Mouse (Mus musculus): Measurements from ENCODE around the gene Eno2. TPM values are rescaled to one million over a fixed set of nuclear protein-coding genes. Genes with fewer than 3 reads are reported as not detected.

The Eno2 gene
- polyA plus RNA-seq, 1 experiment: 5.8 TPM

GRCm38 (mm10) chr6:124789519-124789918, 20.0 kb upstream of the Eno2 start:
- no peak overlapping the region for H3K4me3 ChIP-seq (replicated peaks)
- H3K27me3 ChIP-seq (replicated peaks): peaks cover 4% of the 10 kb centered on the region
- no peaks in the 10 kb centered on the region for H3K36me3 ChIP-seq (replicated peaks; ENCODE audit: low read length)
- TF ChIP-seq FLI1 (IDR thresholded peaks at IDR 0.05; ENCODE audit: low read length) (no peak), GATA1 (IDR thresholded peaks at IDR 0.05; ENCODE audit: borderline replicate concordance, low read length) (no peak)
- no peaks in the 10 kb centered on the region for H3K9me3 ChIP-seq
- peaks cover 6% of the 10 kb centered on the region for H3K4me1 ChIP-seq

GRCm38 (mm10) chr6:124787722-124788121, 18.2 kb upstream of the Eno2 start:
- Histone ChIP-seq H3K4me1 (peaks cover 8% of the 10 kb centered on the region), H3K36me3 (replicated peaks; ENCODE audit: low read length) (no peaks in the 10 kb centered on the region), H3K4me3 (replicated peaks) (no peak overlapping the region), H3K9me3 (no peaks in the 10 kb centered on the region), H3K27me3 (replicated peaks) (peaks cover 2% of the 10 kb centered on the region)
- TF ChIP-seq FLI1 (IDR thresholded peaks at IDR 0.05; ENCODE audit: low read length) (no peak), GATA1 (IDR thresholded peaks at IDR 0.05; ENCODE audit: borderline replicate concordance, low read length) (no peak)

- no peak for TF ChIP-seq GATA1 (IDR thresholded peaks at IDR 0.05; ENCODE audit: borderline replicate concordance, low read length)
- TF ChIP-seq FLI1 (IDR thresholded peaks at IDR 0.05; ENCODE audit: low read length): no peak
- no peaks in the 10 kb centered on the region for H3K9me3 ChIP-seq
- H3K36me3 ChIP-seq (replicated peaks; ENCODE audit: low read length): no peaks in the 10 kb centered on the region
- H3K27me3 ChIP-seq (replicated peaks): no peaks in the 10 kb centered on the region
- H3K4me3 ChIP-seq (replicated peaks): peak overlapping the region; percentile 38
- peaks cover 13% of the 10 kb centered on the region for H3K4me1 ChIP-seq
Observed at GRCm38 (mm10) chr6:124786756-124787420, 17.4 kb upstream of the Eno2 start.

DNA sequence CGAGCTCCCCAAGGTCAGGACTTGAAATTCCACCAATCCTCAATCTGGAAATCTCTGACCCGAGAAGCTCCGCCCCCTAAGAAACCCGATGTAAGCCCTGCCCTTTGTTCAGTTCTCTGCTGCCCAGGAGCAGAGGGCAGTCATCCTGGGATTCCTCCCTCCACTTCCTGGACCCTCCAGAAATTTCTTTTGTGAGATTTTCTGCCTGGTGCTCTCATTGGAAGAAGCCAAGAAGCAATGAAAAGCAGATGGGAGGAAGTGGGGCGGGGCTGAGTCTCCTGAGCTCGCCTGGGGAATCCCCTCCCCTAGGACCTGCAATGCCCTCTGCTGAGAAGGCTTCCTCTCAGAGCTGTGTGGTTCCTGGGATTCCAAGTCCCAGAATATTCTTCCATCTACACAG, 13.0 kb upstream of the Eno2 start:
- H3K4me3 ChIP-seq (replicated peaks): peak overlapping the region; percentile 85
- TF ChIP-seq GATA1 (IDR thresholded peaks at IDR 0.05; ENCODE audit: borderline replicate concordance, low read length) (no peak), FLI1 (IDR thresholded peaks at IDR 0.05; ENCODE audit: low read length) (no peak)

GRCm38 (mm10) chr6:124780917-124781316, 11.4 kb upstream of the Eno2 start:
- no peak overlapping the region for H3K4me3 ChIP-seq (replicated peaks)
- peaks cover 14% of the 10 kb centered on the region for H3K9me3 ChIP-seq
- H3K27me3 ChIP-seq (replicated peaks): peaks cover 40% of the 10 kb centered on the region
- TF ChIP-seq GATA1 (IDR thresholded peaks at IDR 0.05; ENCODE audit: borderline replicate concordance, low read length): no peak
- TF ChIP-seq FLI1 (IDR thresholded peaks at IDR 0.05; ENCODE audit: low read length): no peak
- peaks cover 32% of the 10 kb centered on the region for H3K4me1 ChIP-seq
- H3K36me3 ChIP-seq (replicated peaks; ENCODE audit: low read length): no peaks in the 10 kb centered on the region

More for the DNA sequence above, 13.0 kb upstream of the Eno2 start:
- Histone ChIP-seq H3K9me3 (peaks cover under 1% of the 10 kb centered on the region), H3K27me3 (replicated peaks) (peaks cover 32% of the 10 kb centered on the region), H3K4me1 (peaks cover 38% of the 10 kb centered on the region), H3K36me3 (replicated peaks; ENCODE audit: low read length) (no peaks in the 10 kb centered on the region)

DNA sequence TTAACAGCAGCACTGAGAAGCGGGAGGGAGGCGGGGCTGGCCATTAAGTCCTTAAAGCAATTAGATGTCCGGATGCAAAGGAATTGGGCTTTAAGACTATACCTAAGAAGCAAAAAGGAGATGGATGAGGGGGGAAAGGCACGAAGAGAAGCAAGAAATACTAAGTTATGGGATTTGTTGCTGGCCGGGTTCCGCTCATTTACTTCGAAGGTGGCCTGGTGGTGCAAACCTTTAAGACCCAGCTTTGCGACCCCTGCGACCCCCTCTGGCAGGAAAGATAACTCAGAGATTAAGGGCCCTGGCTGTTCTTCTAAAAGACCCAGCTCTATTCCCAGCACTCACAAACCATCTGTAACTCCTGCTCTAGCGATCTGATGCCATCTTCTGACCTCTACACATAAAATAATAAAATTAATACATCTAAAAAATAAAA, 10.5 kb upstream of the Eno2 start:
- Histone ChIP-seq H3K4me1 (peaks cover 32% of the 10 kb centered on the region), H3K27me3 (replicated peaks) (peaks cover 40% of the 10 kb centered on the region), H3K9me3 (peaks cover 14% of the 10 kb centered on the region), H3K36me3 (replicated peaks; ENCODE audit: low read length) (no peaks in the 10 kb centered on the region), H3K4me3 (replicated peaks) (peak overlapping the region; percentile 77)
- no peak for TF ChIP-seq FLI1 (IDR thresholded peaks at IDR 0.05; ENCODE audit: low read length)
- no peak for TF ChIP-seq GATA1 (IDR thresholded peaks at IDR 0.05; ENCODE audit: borderline replicate concordance, low read length)

- peaks cover 41% of the 10 kb centered on the region for H3K27me3 ChIP-seq (replicated peaks)
- peaks cover 14% of the 10 kb centered on the region for H3K9me3 ChIP-seq
- TF ChIP-seq FLI1 (IDR thresholded peaks at IDR 0.05; ENCODE audit: low read length): no peak
- TF ChIP-seq GATA1 (IDR thresholded peaks at IDR 0.05; ENCODE audit: borderline replicate concordance, low read length): no peak
- peaks cover 32% of the 10 kb centered on the region for H3K4me1 ChIP-seq
- H3K36me3 ChIP-seq (replicated peaks; ENCODE audit: low read length): no peaks in the 10 kb centered on the region
- peak within 1 kb of the TSS; percentile 77 for H3K4me3 ChIP-seq (replicated peaks)
Observed at GRCm38 (mm10) chr6:124779222-124779983, 9.9 kb upstream of the Eno2 start, which contains the start of gene Lrrc23. Lrrc23 (minus strand) TSS chr6:124779727.

DNA sequence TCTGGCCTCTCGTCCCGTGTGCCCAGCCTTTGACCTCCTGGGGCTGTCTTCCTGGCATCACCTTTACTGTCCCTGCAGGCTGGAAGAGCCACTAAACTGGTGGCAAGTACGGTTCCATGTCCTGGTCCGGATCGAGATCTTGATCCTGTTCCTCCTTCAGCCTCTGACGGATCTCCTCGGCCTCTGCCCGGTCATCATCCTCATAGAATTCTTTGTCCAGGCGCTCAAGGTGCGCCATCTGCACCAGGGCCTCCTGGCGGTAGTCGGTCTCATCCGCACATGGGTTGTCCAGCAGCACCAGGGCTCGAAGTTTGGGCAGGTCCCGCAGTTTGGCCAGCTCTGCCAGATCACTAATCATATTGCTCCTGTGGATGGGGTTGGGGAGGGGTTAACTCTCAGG, 1.0 kb upstream of the Eno2 start:
- Histone ChIP-seq H3K4me1 (peaks cover 35% of the 10 kb centered on the region), H3K36me3 (replicated peaks; ENCODE audit: low read length) (peaks cover 15% of the 10 kb centered on the region), H3K9me3 (no peaks in the 10 kb centered on the region), H3K27me3 (replicated peaks) (peaks cover 68% of the 10 kb centered on the region), H3K4me3 (replicated peaks) (no peak overlapping the region)
- no peak for TF ChIP-seq GATA1 (IDR thresholded peaks at IDR 0.05; ENCODE audit: borderline replicate concordance, low read length)
- no peak for TF ChIP-seq FLI1 (IDR thresholded peaks at IDR 0.05; ENCODE audit: low read length)

GRCm38 (mm10) chr6:124770013-124770412, 540 bp upstream of the Eno2 start:
- peaks cover 35% of the 10 kb centered on the region for H3K4me1 ChIP-seq
- peaks cover 16% of the 10 kb centered on the region for H3K36me3 ChIP-seq (replicated peaks; ENCODE audit: low read length)
- peak overlapping the region; percentile 93 for H3K4me3 ChIP-seq (replicated peaks)
- H3K27me3 ChIP-seq (replicated peaks): peaks cover 68% of the 10 kb centered on the region
- TF ChIP-seq GATA1 (IDR thresholded peaks at IDR 0.05; ENCODE audit: borderline replicate concordance, low read length) (no peak), FLI1 (IDR thresholded peaks at IDR 0.05; ENCODE audit: low read length) (no peak)
- no peaks in the 10 kb centered on the region for H3K9me3 ChIP-seq

GRCm38 (mm10) chr6:124768704-124769044, 799 bp downstream of the Eno2 start:
- no peaks in the 10 kb centered on the region for H3K9me3 ChIP-seq
- peaks cover 35% of the 10 kb centered on the region for H3K4me1 ChIP-seq
- H3K27me3 ChIP-seq (replicated peaks): peaks cover 66% of the 10 kb centered on the region
- H3K36me3 ChIP-seq (replicated peaks; ENCODE audit: low read length): peaks cover 20% of the 10 kb centered on the region
- peak overlapping the region; percentile 93 for H3K4me3 ChIP-seq (replicated peaks)
- TF ChIP-seq FLI1 (IDR thresholded peaks at IDR 0.05; ENCODE audit: low read length) (no peak), GATA1 (IDR thresholded peaks at IDR 0.05; ENCODE audit: borderline replicate concordance, low read length) (no peak)
